Mouse (Mus musculus) neural tube, embryonic 12.5 days (tissue): Measurements from ENCODE around the gene Hip1. TPM values are rescaled to one million over a fixed set of nuclear protein-coding genes. Genes with fewer than 3 reads are reported as not detected.

Experiments
- ATAC-seq: fragments of 200-750 bp; cut with Nextera tagmentation; 2 replicates; pipeline ENCODE4 v1.8.0; 2017; ENCODE audit warnings: low read depth, mild to moderate bottlenecking, moderate TSS enrichment, moderate library complexity; ENCODE audit not compliant: low FRiP score
- H3K27ac ChIP-seq: fragments of 300-500 bp; sonication (generic); 2 replicates; pipeline ENCODE4 v1.5.1; 2016
- H3K27me3 ChIP-seq: fragments of 300-500 bp; sonication (generic); replicated peaks from 2 replicates; pipeline ENCODE4 v1.6.1; 2016; ENCODE audit warnings: mild to moderate bottlenecking
- H3K36me3 ChIP-seq: fragments of 300-500 bp; sonication (generic); 2 replicates; pipeline ENCODE4 v1.6.1; 2016; ENCODE audit warnings: mild to moderate bottlenecking
- H3K4me1 ChIP-seq: fragments of 300-500 bp; sonication (generic); 2 replicates; pipeline ENCODE4 v1.6.1; 2016
- H3K4me2 ChIP-seq: fragments of 300-500 bp; sonication (generic); replicated peaks from 2 replicates; pipeline ENCODE4 v1.6.1; 2016; ENCODE audit warnings: mild to moderate bottlenecking
- H3K4me3 ChIP-seq: fragments of 300-500 bp; sonication (generic); 2 replicates; pipeline ENCODE4 v1.5.1; 2016
- H3K9ac ChIP-seq: fragments of 300-500 bp; sonication (generic); 2 replicates; pipeline ENCODE4 v1.6.1; 2016; ENCODE audit warnings: mild to moderate bottlenecking
- H3K9me3 ChIP-seq: fragments of 300-500 bp; sonication (generic); 2 replicates; pipeline ENCODE4 v1.6.1; 2016; ENCODE audit warnings: mild to moderate bottlenecking
- WGBS: fragments of 180-500 bp; shearing (Covaris S2); methylation state at CpG from one replicate; pipeline ENCODE4 v1.1.7; 2016; 5-methylcytosine and 5-hydroxymethylcytosine counted together
- polyA plus RNA-seq: library from polyadenylated mRNA; unstranded; fragments of >200 nt; fragmentation: Nextera tagmentation; extraction: Ambion mirVana; gene quantifications from 2 replicates; pipeline ENCODE4 v1.2.1, GENCODE M21; 2016

Hip1 gene
- 60.0 and 62.4 TPM in 2 replicates for polyA plus RNA-seq

DNA sequence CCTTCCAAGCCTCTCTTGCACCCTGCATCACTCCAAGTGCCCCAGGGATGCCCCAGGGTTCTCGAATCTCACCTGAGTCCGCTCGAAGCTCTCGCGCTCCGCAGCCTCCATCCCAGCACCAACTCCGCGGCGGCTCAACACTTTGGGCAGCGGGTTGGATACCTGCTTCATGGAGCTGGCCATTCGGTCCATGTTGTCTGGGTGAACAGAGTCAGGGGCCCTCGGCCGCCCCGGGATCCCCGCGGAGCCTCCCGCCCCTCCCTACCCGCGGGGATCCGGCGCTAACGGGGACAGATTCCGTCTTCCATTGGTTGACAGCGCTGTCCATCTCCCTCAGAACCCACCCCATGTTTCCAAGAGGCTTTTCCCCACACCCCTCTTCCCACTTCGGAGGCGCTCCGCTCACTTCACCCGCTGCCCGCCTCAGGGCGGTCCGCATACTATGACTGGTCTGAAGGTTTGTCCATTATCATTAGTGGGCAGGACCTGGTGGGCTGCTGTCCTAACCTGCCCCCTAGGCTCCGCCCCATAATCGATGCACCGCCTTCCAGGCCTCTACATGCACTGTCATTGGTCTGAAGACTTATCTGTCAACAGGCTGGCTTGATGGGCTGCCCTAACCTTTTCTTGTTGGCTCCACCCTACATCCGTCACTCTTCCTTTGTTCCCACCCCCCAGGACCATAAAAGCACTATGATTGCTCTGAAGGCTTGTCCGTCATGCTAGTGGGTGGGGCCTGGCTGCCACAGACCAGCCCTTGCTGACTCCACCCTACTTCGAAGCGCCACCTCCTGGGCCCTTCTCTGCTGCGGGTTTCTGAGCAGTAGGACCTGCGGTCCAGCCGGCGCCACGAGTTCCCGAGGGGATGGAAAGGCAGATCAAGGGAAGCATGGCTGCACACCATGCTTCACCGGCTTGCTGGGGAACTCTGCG, at the start of gene Hip1:
Gene Hip1, minus strand, starts transcription at position 256 of the 933 bp plus-strand sequence.
- H3K9me3 ChIP-seq: no peaks in the 10 kb centered on the region
- H3K4me1 ChIP-seq: peaks cover 18% of the 10 kb centered on the region; the same call in 1 of the 2 replicates
- H3K27me3 ChIP-seq: peaks cover 3% of the 10 kb centered on the region; the same call in 1 of the 2 replicates
- no peaks in the 10 kb centered on the region for H3K36me3 ChIP-seq
- no peak within 1 kb of the TSS; the same call in 1 of the 2 replicates for H3K27ac ChIP-seq
- peak within 1 kb of the TSS; percentile 93 for H3K4me2 ChIP-seq
- under 1% methylated on average over 46 of the region's 46 CpGs for WGBS
- H3K9ac ChIP-seq: peak within 1 kb of the TSS; percentile 74
- ATAC-seq: peak; percentile 99
- peak within 1 kb of the TSS; percentile 71 for H3K4me3 ChIP-seq

DNA sequence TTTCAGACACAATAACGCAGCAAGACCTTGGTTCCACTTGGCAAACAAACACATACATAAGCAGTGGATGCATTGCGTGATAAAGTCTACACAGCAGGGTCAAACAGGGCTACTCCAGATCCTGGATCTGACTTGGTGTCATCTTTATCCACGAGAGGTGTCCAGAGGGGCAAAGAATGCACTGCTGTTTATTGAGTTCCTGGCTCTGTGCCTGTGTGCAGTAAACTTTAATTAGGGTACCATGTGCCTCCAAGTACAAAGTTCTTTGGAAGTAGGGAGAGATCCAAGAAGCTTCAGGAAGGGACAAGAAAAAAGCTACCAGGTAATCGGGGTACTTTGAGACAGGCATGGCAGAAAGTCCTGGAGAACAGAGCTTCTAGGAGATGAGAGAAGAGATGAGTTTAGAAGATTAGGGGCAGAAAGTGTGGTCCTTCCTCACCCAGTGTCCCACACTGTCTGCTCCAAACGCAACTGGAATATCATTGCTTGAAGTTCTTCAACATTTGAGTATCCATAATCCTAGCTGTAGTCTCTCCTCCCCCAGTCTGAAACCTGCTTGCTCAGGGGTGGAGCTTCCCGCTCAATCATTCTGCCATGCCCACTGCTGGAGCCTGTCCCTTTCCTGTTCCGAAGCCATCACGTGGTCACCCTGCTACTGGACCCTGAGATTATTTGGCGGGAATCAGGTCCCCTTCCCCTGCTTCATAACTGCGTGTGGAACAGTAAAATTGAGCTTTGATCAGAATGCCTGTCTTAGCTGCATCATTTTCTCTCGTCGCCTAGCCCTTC, 45.3 kb upstream of the Hip1 start:
- H3K9ac ChIP-seq: no peak overlapping the region
- no peak overlapping the region for H3K4me3 ChIP-seq
- H3K27me3 ChIP-seq: no peaks in the 10 kb centered on the region
- H3K27ac ChIP-seq: no peak overlapping the region
- peaks cover 6% of the 10 kb centered on the region; the same call in 1 of the 2 replicates for H3K9me3 ChIP-seq
- H3K4me1 ChIP-seq: no peaks in the 10 kb centered on the region
- H3K36me3 ChIP-seq: no peaks in the 10 kb centered on the region
- H3K4me2 ChIP-seq: no peak overlapping the region
- WGBS: 84% methylated on average over 12 of the region's 12 CpGs
- ATAC-seq: no peak

DNA sequence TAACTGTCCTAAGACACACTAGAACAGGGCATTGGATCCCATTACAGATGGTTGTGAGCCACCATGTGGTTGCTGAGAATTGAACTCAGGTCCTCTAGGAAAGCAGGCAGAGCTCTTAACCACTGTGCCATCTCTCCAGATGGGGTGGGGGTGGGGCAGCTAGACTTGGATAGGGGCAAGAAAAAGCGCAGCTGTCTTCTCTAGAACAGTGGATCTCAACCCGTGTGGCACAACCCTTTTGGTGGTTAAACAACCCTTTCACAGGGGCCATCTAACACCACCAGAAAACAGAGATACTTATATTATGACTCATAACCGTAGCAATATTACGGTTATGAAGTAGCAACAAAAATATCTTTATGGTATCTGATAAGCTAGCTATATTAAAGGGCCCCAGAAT, 42.8 kb upstream of the Hip1 start:
- H3K4me1 ChIP-seq: no peaks in the 10 kb centered on the region
- no peak overlapping the region for H3K9ac ChIP-seq
- no peaks in the 10 kb centered on the region for H3K27me3 ChIP-seq
- no peaks in the 10 kb centered on the region for H3K36me3 ChIP-seq
- ATAC-seq: no peak
- H3K9me3 ChIP-seq: peaks cover 6% of the 10 kb centered on the region; the same call in 1 of the 2 replicates
- H3K4me2 ChIP-seq: no peak overlapping the region
- no peak overlapping the region for H3K4me3 ChIP-seq
- H3K27ac ChIP-seq: no peak overlapping the region
- WGBS: 84% methylated on average over 4 of the region's 4 CpGs

DNA sequence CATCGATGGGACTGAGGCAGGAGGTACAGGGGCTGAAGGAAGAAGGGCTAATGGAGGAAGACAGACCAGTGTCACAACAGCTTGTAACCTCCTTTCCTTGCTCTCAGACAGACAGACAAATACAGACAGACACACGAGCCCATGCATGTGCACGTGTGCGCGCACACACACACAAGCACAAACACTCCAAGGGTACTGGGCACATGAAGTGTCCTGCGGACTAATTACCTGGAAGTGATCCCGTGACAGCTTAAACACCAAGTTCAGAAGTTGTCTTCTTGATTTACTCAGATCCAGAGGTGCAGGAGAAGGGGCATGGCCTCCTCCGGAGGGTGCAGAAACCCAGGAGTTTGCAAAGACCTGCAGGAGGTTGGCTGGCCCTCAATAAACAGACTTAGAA, 40.8 kb upstream of the Hip1 start:
- no peak overlapping the region for H3K4me3 ChIP-seq
- no peak overlapping the region for H3K27ac ChIP-seq
- no peak overlapping the region for H3K9ac ChIP-seq
- ATAC-seq: no peak
- no peak overlapping the region for H3K4me2 ChIP-seq
- no peaks in the 10 kb centered on the region for H3K9me3 ChIP-seq
- 92% methylated on average over 8 of the region's 8 CpGs for WGBS
- no peaks in the 10 kb centered on the region for H3K36me3 ChIP-seq
- no peaks in the 10 kb centered on the region for H3K27me3 ChIP-seq
- H3K4me1 ChIP-seq: no peaks in the 10 kb centered on the region

DNA sequence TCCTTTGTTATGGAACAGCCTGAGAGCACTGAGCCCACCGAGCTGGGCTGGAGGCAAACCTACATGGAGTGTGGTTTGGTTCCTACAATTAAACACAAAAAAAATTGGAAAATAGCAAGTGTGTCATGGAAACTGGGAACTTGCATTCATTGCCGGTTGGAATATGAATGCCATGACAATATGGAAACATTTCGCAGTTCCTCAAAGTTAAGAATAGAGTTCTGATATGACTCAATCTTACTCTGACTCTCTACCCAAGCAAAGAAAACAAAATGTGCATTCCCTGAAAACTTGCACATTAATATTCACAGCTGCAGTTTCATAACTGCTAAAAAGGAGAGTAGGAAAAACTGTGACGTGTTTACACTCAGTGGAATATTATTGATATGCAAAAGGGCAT, 37.4 kb upstream of the Hip1 start:
- H3K9me3 ChIP-seq: no peaks in the 10 kb centered on the region
- 88% methylated on average over 4 of the region's 4 CpGs for WGBS
- no peak for ATAC-seq

DNA sequence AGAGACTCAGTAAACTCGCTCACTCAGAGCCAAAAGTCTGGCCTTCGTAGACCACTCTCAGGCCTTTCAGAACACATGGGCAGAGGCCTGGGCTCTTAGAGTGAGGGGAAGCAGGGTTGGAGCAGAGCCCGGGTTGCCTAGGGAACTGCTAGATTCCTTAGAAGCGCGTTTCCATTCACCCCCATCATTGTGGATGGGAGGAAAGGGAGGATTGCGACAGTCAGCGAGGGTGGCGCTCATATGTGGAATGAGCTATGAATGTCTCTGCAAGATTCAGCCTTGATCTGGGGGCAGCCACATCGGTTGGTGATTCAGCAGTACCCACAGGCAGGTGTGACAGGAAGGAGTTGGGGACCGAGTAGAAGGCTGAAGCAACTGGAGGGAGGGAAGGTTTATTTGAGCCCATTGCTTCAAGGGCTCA, 34.4 kb upstream of the Hip1 start:
- Histone ChIP-seq H3K9ac (no peak overlapping the region), H3K27ac (no peak overlapping the region), H3K27me3 (no peaks in the 10 kb centered on the region), H3K9me3 (no peaks in the 10 kb centered on the region), H3K4me2 (no peak overlapping the region), H3K4me1 (no peaks in the 10 kb centered on the region), H3K36me3 (no peaks in the 10 kb centered on the region), H3K4me3 (no peak overlapping the region)
- ATAC-seq: no peak
- 89% methylated on average over 10 of the region's 10 CpGs for WGBS

More for the DNA sequence above, 37.4 kb upstream of the Hip1 start:
- Histone ChIP-seq H3K4me2 (no peak overlapping the region), H3K36me3 (no peaks in the 10 kb centered on the region), H3K9ac (no peak overlapping the region), H3K4me1 (no peaks in the 10 kb centered on the region), H3K27me3 (no peaks in the 10 kb centered on the region), H3K27ac (no peak overlapping the region), H3K4me3 (no peak overlapping the region)

DNA sequence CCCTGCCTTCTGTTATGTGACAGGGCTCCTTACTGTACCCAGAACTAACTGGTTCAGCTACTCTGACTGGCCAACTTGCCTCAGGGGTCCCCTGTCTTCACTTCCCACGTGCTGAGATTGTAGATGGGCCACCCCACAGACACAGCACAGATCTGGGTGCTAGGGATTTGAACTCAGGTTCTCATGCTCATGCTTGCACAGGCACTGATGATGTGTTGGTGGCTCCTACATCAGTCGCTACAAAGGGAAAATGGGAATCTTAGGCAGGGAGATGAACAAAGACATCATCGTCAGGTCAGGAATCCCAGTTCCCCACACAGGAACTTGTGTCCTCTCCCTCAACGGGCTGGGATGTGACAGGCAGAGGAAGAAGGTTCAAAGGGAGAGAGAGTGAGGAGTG, 31.1 kb upstream of the Hip1 start:
- Histone ChIP-seq H3K36me3 (no peaks in the 10 kb centered on the region), H3K4me2 (no peak overlapping the region), H3K9me3 (no peaks in the 10 kb centered on the region), H3K4me3 (no peak overlapping the region), H3K27ac (no peak overlapping the region), H3K27me3 (no peaks in the 10 kb centered on the region), H3K9ac (no peak overlapping the region), H3K4me1 (no peaks in the 10 kb centered on the region)
- no peak for ATAC-seq
- WGBS: 71% methylated on average over 4 of the region's 4 CpGs

DNA sequence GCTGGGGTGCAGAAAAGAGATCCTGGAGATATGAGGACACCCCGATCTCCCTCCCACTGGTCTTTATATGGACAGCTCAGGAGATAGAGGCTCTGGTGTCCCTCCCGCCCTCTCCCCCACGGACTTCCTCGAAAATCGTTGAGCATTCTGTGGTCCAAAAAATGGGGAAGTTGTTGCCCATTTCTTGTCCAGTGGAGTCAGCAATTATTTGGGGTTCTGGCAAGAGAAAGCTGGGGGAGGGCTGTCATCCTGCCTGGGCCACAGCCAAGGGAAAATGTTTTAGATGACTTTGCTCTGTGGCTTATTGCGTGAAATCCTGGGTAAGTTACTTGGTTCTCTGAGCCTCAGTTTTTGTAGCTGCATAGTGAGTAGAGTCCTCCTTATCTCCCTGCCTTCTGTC, 28.1 kb upstream of the Hip1 start, which contains the start of gene Ccl24:
Gene Ccl24, minus strand, starts transcription at position 44 of the 400 bp plus-strand sequence.
- H3K36me3 ChIP-seq: no peaks in the 10 kb centered on the region
- no peak within 1 kb of the TSS for H3K9ac ChIP-seq
- WGBS: 95% methylated on average over 6 of the region's 6 CpGs
- no peak for ATAC-seq
- H3K4me2 ChIP-seq: no peak within 1 kb of the TSS
- H3K4me3 ChIP-seq: no peak within 1 kb of the TSS
- H3K27me3 ChIP-seq: no peaks in the 10 kb centered on the region
- H3K4me1 ChIP-seq: no peaks in the 10 kb centered on the region
- H3K9me3 ChIP-seq: no peaks in the 10 kb centered on the region
- H3K27ac ChIP-seq: no peak within 1 kb of the TSS

DNA sequence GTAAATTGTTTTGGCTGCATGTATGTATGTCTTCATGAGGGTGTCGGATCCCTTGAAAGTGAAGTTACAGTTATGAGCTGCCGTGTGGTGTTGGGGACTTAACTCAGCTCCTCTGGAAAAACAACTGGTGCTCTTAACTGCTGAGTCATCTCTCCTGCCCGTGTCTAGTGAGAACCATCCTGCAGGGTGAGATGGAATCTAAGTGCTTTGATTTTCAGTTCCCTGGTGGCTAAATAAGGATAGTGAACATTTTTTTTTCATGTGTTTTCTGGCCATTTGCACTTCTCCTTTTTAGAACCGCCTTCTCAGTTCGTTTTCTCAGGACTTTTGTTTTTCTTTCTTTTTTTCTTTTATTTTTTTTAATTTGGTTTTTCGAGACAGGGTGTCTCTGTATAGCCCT, 23.8 kb upstream of the Hip1 start:
- Histone ChIP-seq H3K36me3 (no peaks in the 10 kb centered on the region), H3K4me1 (no peaks in the 10 kb centered on the region), H3K27ac (no peak overlapping the region), H3K9ac (no peak overlapping the region), H3K9me3 (no peaks in the 10 kb centered on the region), H3K4me3 (no peak overlapping the region), H3K4me2 (no peak overlapping the region), H3K27me3 (no peaks in the 10 kb centered on the region)
- WGBS: 73% methylated on average over 6 of the region's 6 CpGs
- ATAC-seq: no peak

DNA sequence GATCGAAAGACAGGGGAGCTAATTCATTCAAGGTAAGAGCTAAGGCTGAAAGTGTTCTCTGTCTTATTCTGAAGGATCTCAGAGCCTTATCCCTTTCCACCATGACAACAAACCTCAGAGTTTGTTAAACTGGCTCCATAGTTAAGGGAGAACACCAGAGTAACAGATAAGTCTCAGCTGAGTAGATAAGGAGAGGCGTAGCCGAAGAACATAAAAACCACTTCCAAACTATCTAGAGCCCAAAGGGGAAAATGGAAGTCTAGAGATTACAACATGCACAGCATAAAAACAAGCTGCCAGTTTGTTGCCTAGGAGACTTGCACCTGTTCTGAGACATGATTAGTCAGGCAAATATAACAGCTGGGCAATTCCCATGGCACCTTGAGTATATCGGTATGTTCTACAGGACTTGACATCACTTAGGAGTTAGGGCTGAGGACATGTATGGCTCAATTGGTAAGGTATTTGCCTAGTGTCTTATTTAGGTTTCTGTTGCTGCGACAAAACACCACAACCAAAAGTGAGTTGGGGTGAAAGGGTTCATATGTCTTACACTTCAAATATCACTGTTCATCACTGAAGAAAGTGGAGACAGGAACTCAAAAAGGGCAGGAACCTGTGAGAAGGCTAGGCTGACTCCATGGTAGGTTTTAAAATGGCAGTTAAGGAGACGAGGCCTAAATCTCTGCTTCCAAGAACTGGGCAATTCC, 22.8 kb upstream of the Hip1 start:
- Histone ChIP-seq H3K4me1 (no peaks in the 10 kb centered on the region), H3K4me2 (no peak overlapping the region), H3K9ac (no peak overlapping the region), H3K9me3 (no peaks in the 10 kb centered on the region), H3K4me3 (no peak overlapping the region), H3K27ac (no peak overlapping the region), H3K36me3 (no peaks in the 10 kb centered on the region), H3K27me3 (no peaks in the 10 kb centered on the region)
- 93% methylated on average over 6 of the region's 6 CpGs for WGBS
- ATAC-seq: no peak

DNA sequence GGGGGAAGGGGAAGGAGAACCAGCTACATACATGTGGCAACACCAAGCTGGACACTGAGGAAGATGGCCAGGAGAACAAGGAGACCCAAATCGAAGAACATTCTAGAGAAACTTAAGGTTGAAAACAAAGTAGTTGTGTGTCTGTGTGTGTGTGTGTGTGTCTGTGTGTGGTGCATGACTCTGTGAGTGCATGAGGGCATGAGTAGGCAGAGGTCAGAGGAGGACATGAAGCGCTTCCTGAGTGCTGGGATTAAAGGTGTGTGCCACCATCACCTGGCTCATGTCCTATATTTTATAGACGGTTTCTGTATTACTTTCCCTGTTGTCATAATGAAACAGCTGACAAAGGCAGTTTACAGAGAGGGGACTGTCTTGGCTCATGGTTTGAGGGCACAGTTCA, 18.5 kb upstream of the Hip1 start, which contains the start of gene Ccl26:
Gene Ccl26, minus strand, starts transcription at position 101 of the 400 bp plus-strand sequence.
- H3K9ac ChIP-seq: no peak within 1 kb of the TSS
- 87% methylated on average over 3 of the region's 3 CpGs for WGBS
- H3K4me2 ChIP-seq: no peak within 1 kb of the TSS
- no peak within 1 kb of the TSS for H3K4me3 ChIP-seq
- no peaks in the 10 kb centered on the region for H3K27me3 ChIP-seq
- H3K27ac ChIP-seq: no peak within 1 kb of the TSS
- no peaks in the 10 kb centered on the region for H3K9me3 ChIP-seq
- H3K36me3 ChIP-seq: no peaks in the 10 kb centered on the region
- no peak for ATAC-seq
- H3K4me1 ChIP-seq: no peaks in the 10 kb centered on the region
